Mouse (Mus musculus): ENCODE measurements around the gene Thsd7b.

DNA sequence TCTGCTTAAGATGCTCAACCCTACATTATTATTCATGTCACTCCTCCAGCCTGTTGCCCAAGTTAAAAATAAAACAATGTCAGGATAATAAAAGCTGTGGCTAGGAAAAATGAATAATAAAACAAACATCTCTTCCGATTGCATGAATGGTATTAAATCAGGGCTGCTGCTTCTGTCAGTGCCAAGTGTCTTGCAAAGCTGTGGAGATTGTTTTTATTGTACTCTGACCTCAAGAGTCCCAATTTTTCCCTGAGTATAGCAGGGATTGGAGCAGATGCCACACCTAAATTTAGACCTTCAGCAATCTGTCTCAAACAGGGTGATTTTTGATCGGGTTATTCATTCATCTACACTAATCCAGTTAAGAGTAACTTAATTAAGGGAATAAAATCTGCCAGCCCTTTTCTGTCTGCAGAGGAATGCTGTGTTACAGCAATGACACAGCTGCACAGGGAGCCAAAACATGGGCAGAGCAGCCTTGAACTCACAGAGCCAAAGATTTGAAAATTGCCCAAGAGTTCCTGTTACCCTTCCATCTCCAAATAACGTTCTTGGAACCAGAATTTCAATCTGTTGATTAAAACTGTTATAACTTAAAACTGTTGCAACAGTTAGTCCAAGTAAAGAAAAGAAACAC, 316.4 kb downstream of the Thsd7b start:
- TF ChIP-seq FLI1 (IDR thresholded peaks at IDR 0.05; ENCODE audit: low read length) (no peak), GATA1 (IDR thresholded peaks at IDR 0.05; ENCODE audit: borderline replicate concordance, low read length) (no peak)
